Mouse (Mus musculus) limb, embryonic 14.5 days (tissue): ENCODE results near the gene Rbm20. TPM values are rescaled to one million over a fixed set of nuclear protein-coding genes. Genes with fewer than 3 reads are reported as not detected.

Source experiments
- ATAC-seq: fragments of 200-750 bp; cut with Nextera tagmentation; 2 replicates; pipeline ENCODE4 v1.8.0; 2017; ENCODE audit warnings: low read depth, moderate number of reproducible peaks, moderate TSS enrichment; ENCODE audit not compliant: low FRiP score
- DNase-seq: peaks from one replicate; pipeline ENCODE4 v3.0.0-alpha.2; 2015; ENCODE audit warnings: low spot score
- H3K27ac ChIP-seq: fragments of 300-500 bp; sonication (generic); replicated peaks from 2 replicates; pipeline ENCODE4 v1.5.1; 2014; ENCODE audit warnings: low read depth, mild to moderate bottlenecking, low read length, moderate library complexity, mixed read lengths
- H3K27me3 ChIP-seq: fragments of 300-500 bp; sonication (generic); 2 replicates; pipeline ENCODE4 v1.6.1; 2014; ENCODE audit warnings: low read length, mixed read lengths; ENCODE audit not compliant: control insufficient read depth, insufficient read depth
- H3K36me3 ChIP-seq: fragments of 300-500 bp; sonication (generic); 2 replicates; pipeline ENCODE4 v1.6.1; 2014; ENCODE audit warnings: mild to moderate bottlenecking, low read length, moderate library complexity, mixed read lengths; ENCODE audit not compliant: control insufficient read depth, insufficient read depth
- H3K4me1 ChIP-seq: fragments of 300-500 bp; sonication (generic); 2 replicates; pipeline ENCODE4 v1.6.1; 2014; ENCODE audit warnings: antibody characterized with exemption, low read length, mixed read lengths; ENCODE audit not compliant: control insufficient read depth, insufficient read depth
- H3K4me2 ChIP-seq: fragments of 300-500 bp; sonication (generic); replicated peaks from 2 replicates; pipeline ENCODE4 v1.6.1; 2014; ENCODE audit warnings: low read depth, mild to moderate bottlenecking, low read length, moderate library complexity; ENCODE audit not compliant: severe bottlenecking
- H3K4me3 ChIP-seq: fragments of 300-500 bp; sonication (generic); replicated peaks from 2 replicates; pipeline ENCODE4 v1.5.1; 2014; ENCODE audit warnings: low read length
- H3K9ac ChIP-seq: fragments of 300-500 bp; sonication (generic); 2 replicates; pipeline ENCODE4 v1.6.1; 2014; ENCODE audit warnings: mild to moderate bottlenecking, low read depth, low read length, moderate library complexity; ENCODE audit not compliant: severe bottlenecking
- H3K9me3 ChIP-seq: fragments of 300-500 bp; sonication (generic); 2 replicates; pipeline ENCODE4 v1.6.1; 2016; ENCODE audit warnings: low read length; ENCODE audit not compliant: control insufficient read depth
- POLR2A ChIP-seq: fragments of 200-500 bp; IDR thresholded peaks from 2 replicates; pipeline ENCODE4 v1.8.0; 2012; ENCODE audit warnings: inconsistent platforms, mild to moderate bottlenecking, moderate library complexity, borderline replicate concordance; ENCODE audit not compliant: insufficient read depth, insufficient read length; ENCODE audit errors: extremely low read depth
- WGBS: fragments of 180-500 bp; shearing (Covaris S2); extraction: QIAGEN DNeasy Blood & Tissue Kit; methylation state at CpG from one replicate; pipeline ENCODE4 v1.1.7; 2014; 5-methylcytosine and 5-hydroxymethylcytosine counted together
- polyA plus RNA-seq, 2 experiments: library from polyadenylated mRNA; depleted of rRNA in 1 of 2; stranded (reverse) in 1 of 2; unstranded in 1 of 2; fragments of >200 nt; fragmentation: Nextera tagmentation in 1 of 2; extraction: Ambion mirVana in 1 of 2; gene quantifications; 2 replicates each; pipeline versions ENCODE4 v1.2.1 to v1.2.3; 2012 to 2014

Gene Rbm20
- polyA plus RNA-seq, 2 experiments: 5.5 to 10.0 TPM

DNA sequence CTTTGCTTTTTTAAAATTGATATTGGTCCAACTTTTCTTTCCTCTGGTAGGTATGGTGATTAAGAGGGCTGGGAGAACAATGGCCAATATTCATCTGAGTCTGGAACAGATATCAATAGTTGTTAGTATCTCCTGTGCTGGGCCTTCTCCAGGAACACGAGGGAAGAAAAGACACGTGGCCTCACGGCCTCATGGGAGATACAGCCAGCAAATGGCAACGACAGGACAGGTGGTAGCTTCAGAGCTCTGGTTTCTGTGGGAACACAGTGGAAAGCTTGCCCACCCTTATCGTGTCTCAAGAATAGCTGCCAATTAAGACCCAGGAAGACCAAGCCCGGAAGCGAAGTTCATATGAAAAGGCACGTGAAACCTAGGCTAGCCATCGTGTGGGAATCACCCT, 12.3 kb upstream of the Rbm20 start:
- DNase-seq (no peak), ATAC-seq (no peak)
- WGBS: 87% methylated on average over 9 of the region's 9 CpGs
- H3K36me3 ChIP-seq: no peaks in the 10 kb centered on the region
- TF ChIP-seq POLR2A: no peak
- no peaks in the 10 kb centered on the region for H3K4me1 ChIP-seq
- H3K4me2 ChIP-seq: no peak overlapping the region
- no peaks in the 10 kb centered on the region for H3K9me3 ChIP-seq
- no peak overlapping the region for H3K27ac ChIP-seq
- H3K4me3 ChIP-seq: no peak overlapping the region
- no peaks in the 10 kb centered on the region for H3K27me3 ChIP-seq
- no peak overlapping the region for H3K9ac ChIP-seq

DNA sequence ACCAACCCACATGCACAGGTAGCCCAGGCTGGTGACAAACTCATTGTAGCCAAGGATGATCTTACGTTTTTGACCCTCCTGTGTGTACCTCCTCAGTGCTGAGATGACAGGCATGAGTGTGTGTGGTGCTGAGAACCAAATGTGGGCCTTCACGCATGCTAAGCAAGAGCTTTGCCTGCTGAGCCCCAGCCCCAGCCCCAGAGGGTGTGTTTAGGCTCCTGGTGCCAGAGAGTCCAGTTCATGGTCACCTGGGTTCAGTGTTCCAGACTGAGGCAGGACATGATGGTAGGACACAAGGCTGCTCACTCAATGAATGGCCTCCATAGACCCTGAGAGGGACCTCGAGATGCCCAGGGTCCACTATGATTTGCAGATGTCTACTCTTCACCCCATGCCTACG, 11.7 kb upstream of the Rbm20 start:
- Histone ChIP-seq H3K4me3 (no peak overlapping the region), H3K9me3 (no peaks in the 10 kb centered on the region), H3K4me2 (no peak overlapping the region), H3K36me3 (no peaks in the 10 kb centered on the region), H3K4me1 (0 out of 2 replicates have a peak, but pooled peaks cover under 1% of the 10 kb centered on the region), H3K27ac (no peak overlapping the region), H3K27me3 (no peaks in the 10 kb centered on the region), H3K9ac (no peak overlapping the region)
- DNase-seq: no peak
- WGBS: 87% methylated on average over 4 of the region's 4 CpGs
- ATAC-seq: no peak
- TF ChIP-seq POLR2A: no peak

- no peak overlapping the region for H3K4me2 ChIP-seq
- no peaks in the 10 kb centered on the region for H3K36me3 ChIP-seq
- 0 out of 2 replicates have a peak, but pooled peaks cover 6% of the 10 kb centered on the region for H3K4me1 ChIP-seq
- no peak for ATAC-seq
- DNase-seq: no peak
- TF ChIP-seq POLR2A: no peak
- no peaks in the 10 kb centered on the region for H3K9me3 ChIP-seq
- 0 out of 2 replicates have a peak, but pooled peaks cover 6% of the 10 kb centered on the region for H3K27me3 ChIP-seq
- H3K4me3 ChIP-seq: no peak overlapping the region
- H3K27ac ChIP-seq: no peak overlapping the region
- WGBS: 13% methylated on average over 8 of the region's 8 CpGs
- no peak overlapping the region for H3K9ac ChIP-seq
Observed at GRCm38 (mm10) chr19:53666708-53667107, 10.4 kb upstream of the Rbm20 start.

DNA sequence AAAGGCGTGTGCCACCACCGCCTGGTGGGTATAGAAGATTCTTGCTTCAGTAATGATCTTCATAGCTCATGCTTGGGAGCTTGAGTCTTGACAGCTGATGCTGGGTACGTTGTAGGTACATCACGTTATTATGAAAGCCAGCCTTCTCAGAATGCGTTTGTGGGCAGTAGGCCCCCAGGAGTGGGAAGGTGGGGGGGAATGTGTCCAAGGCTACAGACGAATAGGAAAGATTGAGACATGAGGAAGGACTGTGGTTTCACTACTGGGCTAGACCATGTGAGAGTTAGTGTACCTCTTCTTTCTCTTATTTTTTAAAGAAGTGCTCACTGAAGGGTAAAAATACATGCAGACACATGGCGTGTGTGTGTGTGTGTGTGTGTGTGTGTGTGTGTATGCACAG, 8.3 kb upstream of the Rbm20 start:
- Histone ChIP-seq H3K27me3 (peaks cover 15% of the 10 kb centered on the region), H3K4me3 (no peak overlapping the region), H3K36me3 (no peaks in the 10 kb centered on the region), H3K9me3 (no peaks in the 10 kb centered on the region), H3K27ac (no peak overlapping the region), H3K4me1 (0 out of 2 replicates have a peak, but pooled peaks cover 6% of the 10 kb centered on the region), H3K4me2 (no peak overlapping the region), H3K9ac (no peak overlapping the region)
- DNase-seq (no peak), ATAC-seq (no peak)
- no peak for TF ChIP-seq POLR2A
- WGBS: 90% methylated on average over 7 of the region's 7 CpGs

GRCm38 (mm10) chr19:53670625-53671141, 6.4 kb upstream of the Rbm20 start:
- peaks cover 33% of the 10 kb centered on the region for H3K27me3 ChIP-seq
- H3K4me1 ChIP-seq: 0 out of 2 replicates have a peak, but pooled peaks cover 6% of the 10 kb centered on the region
- no peak overlapping the region for H3K4me3 ChIP-seq
- WGBS: 20% methylated on average over 12 of the region's 12 CpGs
- DNase-seq (no peak), ATAC-seq (peak; percentile 60)
- no peak overlapping the region for H3K4me2 ChIP-seq
- H3K9ac ChIP-seq: no peak overlapping the region
- no peaks in the 10 kb centered on the region for H3K9me3 ChIP-seq
- TF ChIP-seq POLR2A: no peak
- no peak overlapping the region for H3K27ac ChIP-seq
- no peaks in the 10 kb centered on the region for H3K36me3 ChIP-seq

DNA sequence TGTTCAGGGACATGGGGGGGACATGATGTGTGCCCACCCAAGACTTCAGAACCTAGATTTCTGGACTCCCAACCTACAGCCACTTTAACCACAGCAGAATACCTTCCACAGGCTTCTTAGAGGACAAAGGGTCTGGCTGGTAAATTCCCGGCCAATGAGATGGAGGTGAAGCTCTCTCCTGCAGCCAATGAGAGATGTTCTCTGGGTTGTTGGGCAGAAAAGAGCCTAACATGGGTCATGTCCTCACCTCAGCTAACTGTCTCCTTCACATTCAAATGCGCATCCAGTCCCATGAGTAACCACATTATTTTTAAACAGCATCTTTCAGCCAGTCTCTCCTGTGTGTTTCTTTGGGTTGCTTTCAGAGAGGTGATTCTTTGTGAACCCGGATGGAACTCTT, 5.7 kb upstream of the Rbm20 start:
- peaks cover 10% of the 10 kb centered on the region; the same call in 1 of the 2 replicates for H3K4me1 ChIP-seq
- no peak overlapping the region for H3K4me2 ChIP-seq
- H3K36me3 ChIP-seq: no peaks in the 10 kb centered on the region
- no peak overlapping the region for H3K4me3 ChIP-seq
- H3K27ac ChIP-seq: no peak overlapping the region
- no peak for TF ChIP-seq POLR2A
- H3K27me3 ChIP-seq: peaks cover 41% of the 10 kb centered on the region
- ATAC-seq: no peak
- no peaks in the 10 kb centered on the region for H3K9me3 ChIP-seq
- no peak overlapping the region for H3K9ac ChIP-seq
- no peak for DNase-seq
- WGBS: 61% methylated on average over 3 of the region's 3 CpGs
